Mouse (Mus musculus): Measurements from ENCODE around the gene Ell2. TPM values are rescaled to one million over a fixed set of nuclear protein-coding genes. Genes with fewer than 3 reads are reported as not detected.

The Ell2 gene
- polyA plus RNA-seq, 1 experiment: 4.7 TPM

DNA sequence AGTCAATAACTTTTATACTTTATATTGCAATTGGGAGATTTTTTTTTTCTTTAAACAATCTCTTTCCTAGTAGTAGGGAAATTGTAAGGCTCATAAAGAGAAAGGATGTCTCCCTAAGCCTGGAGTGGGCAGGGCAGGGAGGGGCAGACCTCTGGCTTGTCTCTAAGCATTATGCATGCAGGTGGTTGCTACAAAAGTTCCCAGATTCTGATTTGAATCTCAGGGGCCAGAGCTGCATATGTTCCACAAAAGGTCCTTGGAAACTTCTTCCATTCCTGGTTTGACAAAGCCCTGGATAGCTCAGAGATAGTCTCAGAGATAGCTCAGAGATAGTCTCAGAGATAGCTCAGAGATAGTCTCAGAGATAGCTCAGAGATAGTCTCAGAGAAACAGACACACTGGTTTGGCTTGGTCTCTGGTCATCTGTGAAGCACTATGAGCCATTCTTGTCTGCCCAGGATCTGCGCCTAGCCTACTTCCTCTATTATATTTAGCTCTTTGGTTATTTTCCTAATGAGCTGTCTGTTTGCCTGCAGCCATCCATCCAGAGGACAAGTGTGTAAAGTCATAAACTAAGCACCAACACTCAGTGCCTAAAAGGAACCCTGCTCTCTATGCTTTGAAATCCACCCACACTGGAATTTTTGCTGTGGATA, 84.1 kb downstream of the Ell2 start:
- WGBS: 30% methylated on average over 1 of the region's 1 CpGs
- DNase-seq: no peak
- Histone ChIP-seq H3K4me1 (ENCODE audit: control insufficient read depth, insufficient read depth, low read length) (peaks cover 6% of the 10 kb centered on the region), H3K4me3 (replicated peaks; ENCODE audit: extremely low read depth, low read depth, low read length) (no peak overlapping the region)
- TF ChIP-seq CTCF (IDR thresholded peaks at IDR 0.05; ENCODE audit: insufficient read depth, low read length) (no peak), POLR2A (IDR thresholded peaks at IDR 0.05; ENCODE audit: borderline replicate concordance, extremely low read depth, low read depth, low read length) (no peak)

DNA sequence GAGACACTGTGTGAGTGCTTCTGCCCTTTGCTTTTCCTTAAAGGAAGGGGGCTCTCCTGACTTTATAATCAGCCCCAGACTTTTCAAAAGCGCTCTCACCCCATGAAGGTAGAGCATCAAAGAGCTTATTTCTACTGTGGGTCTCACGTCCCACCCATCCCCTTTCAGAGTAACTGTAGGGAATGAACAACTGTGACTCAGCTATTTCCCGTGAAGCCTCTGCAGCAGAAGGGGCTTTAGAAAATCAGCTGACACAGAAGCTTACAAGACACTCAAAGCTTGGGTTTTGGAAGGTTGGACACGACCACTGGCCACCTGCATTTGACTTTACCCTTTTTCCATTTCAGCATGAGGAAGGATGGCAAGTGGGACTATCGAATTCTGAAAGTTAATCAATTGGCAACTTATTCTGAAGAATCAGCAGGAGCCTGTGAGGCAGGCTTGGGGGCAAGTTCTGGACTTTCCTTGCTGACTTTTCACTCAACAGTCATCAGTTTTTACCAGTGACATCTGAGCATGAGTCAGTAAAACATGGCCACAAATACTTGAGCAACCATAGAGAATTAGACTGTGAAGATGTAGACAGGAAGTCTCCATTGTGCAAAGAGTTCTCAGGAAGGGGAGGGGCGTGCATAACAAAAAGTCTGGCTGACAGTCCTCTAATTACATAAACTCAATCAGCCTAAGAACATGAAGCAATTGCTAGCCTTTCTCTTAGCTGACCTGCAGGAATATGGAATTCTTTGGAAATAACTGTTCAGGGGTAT, 87.5 kb downstream of the Ell2 start:
- Histone ChIP-seq H3K4me3 (replicated peaks; ENCODE audit: extremely low read depth, low read depth, low read length) (no peak overlapping the region), H3K4me1 (ENCODE audit: control insufficient read depth, insufficient read depth, low read length) (peaks cover 6% of the 10 kb centered on the region)
- TF ChIP-seq CTCF (IDR thresholded peaks at IDR 0.05; ENCODE audit: insufficient read depth, low read length) (no peak), POLR2A (IDR thresholded peaks at IDR 0.05; ENCODE audit: borderline replicate concordance, extremely low read depth, low read depth, low read length) (no peak)
- DNase-seq: no peak
- WGBS: 75% methylated on average over 6 of the region's 6 CpGs

DNA sequence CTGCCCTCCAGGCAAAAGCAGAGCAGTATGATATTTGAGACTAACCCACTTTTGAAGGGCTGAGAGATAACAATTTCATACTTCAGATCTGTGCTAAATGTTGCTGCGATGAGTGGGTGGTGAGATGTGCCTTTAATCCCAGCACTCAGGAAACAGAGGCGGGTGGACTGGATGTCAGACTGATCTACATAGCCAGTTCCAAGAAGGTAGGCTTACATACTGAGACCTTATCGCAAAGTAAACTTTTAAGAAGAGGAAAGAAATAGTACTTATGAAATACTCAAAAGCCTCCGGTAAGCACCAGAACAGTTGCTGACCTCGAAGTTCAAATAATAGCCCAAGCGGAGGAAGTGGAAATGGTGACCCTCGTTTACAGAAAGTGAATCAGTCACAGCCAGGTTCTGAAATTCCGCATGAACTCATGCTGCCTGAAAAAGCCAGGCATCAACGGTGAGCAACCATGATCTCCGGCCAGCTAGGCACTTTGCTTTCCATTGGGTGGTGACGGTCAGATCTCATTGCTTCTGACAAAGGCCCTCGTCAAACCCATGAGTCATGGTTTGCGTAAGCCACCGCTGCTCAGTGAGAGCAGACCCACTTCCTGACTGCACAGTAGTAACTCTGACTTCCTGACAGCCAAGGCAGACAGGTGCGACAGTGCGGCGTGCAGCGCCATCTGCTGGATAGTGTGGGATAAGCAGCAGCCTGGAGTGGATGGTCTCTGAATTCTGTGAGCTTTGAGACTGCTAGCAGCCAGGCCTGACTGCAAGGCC, 91.0 kb downstream of the Ell2 start:
- TF ChIP-seq POLR2A (IDR thresholded peaks at IDR 0.05; ENCODE audit: borderline replicate concordance, extremely low read depth, low read depth, low read length) (no peak), CTCF (IDR thresholded peaks at IDR 0.05; ENCODE audit: insufficient read depth, low read length) (peak; percentile 99)
- Histone ChIP-seq H3K4me1 (ENCODE audit: control insufficient read depth, insufficient read depth, low read length) (peaks cover 4% of the 10 kb centered on the region; the same call in 1 of the 2 replicates), H3K4me3 (replicated peaks; ENCODE audit: extremely low read depth, low read depth, low read length) (peak overlapping the region; percentile 65)
- WGBS: 10% methylated on average over 18 of the region's 18 CpGs
- DNase-seq: peak; percentile 91

DNA sequence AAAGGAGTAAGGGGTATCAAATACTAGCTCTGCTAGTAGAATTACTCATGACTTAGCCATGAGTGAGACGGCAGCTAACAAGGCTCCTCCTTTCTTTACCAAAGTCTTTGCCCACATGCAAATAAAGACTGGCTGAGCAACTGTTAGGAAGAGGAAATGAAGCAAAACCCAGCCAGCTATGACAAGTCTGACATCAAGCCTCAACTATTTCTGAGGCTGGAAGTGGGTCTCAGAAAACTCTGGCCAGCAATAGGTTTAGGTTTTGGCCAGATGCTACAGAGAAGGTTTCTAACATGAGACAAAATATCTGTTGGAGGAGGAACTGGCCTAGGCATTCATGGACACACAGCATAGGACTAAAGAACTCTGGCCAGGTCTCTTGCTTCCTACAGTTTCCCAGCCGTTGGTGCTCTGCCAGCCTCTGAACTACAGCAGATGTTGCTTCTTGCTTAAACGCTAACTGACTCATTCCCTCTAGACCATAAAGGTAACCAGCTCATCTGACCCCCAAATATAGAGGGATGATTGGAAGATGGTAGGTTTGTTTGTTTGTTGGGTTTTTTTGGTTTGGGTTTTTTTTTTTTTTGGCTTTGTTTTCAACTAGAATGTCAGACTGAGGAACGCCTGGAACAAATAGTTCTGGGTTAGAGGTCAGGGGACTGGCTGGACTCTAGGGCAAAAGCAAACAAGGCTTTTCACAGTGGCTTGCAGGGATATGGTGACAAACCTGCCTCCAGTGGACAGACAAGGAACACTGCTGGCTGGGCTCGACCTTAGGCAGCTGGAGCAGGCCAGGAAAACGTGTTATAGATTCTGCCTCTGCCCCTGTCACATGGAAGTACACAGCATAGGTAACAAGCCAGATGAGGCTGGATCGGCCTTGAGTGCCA, 92.1 kb downstream of the Ell2 start:
- WGBS: 37% methylated on average over 7 of the region's 7 CpGs
- H3K4me1 ChIP-seq (ENCODE audit: control insufficient read depth, insufficient read depth, low read length): peaks cover 4% of the 10 kb centered on the region; the same call in 1 of the 2 replicates
- no peak for DNase-seq
- H3K4me3 ChIP-seq (replicated peaks; ENCODE audit: extremely low read depth, low read depth, low read length): no peak overlapping the region
- TF ChIP-seq CTCF (IDR thresholded peaks at IDR 0.05; ENCODE audit: insufficient read depth, low read length) (peak; percentile 22; the same call in 1 of the 2 replicates), POLR2A (IDR thresholded peaks at IDR 0.05; ENCODE audit: borderline replicate concordance, extremely low read depth, low read depth, low read length) (no peak)

DNA sequence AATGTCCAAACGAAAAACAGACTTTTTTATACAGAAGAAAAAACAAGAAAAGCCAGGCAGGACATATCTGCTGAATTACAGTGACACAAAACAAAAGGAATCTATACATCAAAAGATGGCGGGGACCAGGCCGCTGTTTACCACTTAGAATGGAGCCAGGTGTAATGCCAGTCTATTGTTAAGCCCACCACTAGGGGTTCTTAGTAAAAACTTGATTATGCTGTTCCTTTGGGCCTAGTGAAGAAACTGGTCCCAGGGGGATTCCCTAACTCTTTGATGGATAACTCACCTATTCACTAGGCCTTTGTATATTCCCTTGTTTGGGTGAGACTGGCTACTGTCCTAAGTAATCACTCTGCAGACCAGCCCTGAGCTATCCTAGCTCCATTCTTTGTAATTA, 92.9 kb downstream of the Ell2 start:
- Histone ChIP-seq H3K4me3 (replicated peaks; ENCODE audit: extremely low read depth, low read depth, low read length) (no peak overlapping the region), H3K4me1 (ENCODE audit: control insufficient read depth, insufficient read depth, low read length) (0 out of 2 replicates have a peak, but pooled peaks cover 2% of the 10 kb centered on the region)
- TF ChIP-seq CTCF (IDR thresholded peaks at IDR 0.05; ENCODE audit: insufficient read depth, low read length): no peak
- TF ChIP-seq POLR2A (IDR thresholded peaks at IDR 0.05; ENCODE audit: borderline replicate concordance, extremely low read depth, low read depth, low read length): no peak
- 82% methylated on average over 3 of the region's 3 CpGs for WGBS
- DNase-seq: no peak

DNA sequence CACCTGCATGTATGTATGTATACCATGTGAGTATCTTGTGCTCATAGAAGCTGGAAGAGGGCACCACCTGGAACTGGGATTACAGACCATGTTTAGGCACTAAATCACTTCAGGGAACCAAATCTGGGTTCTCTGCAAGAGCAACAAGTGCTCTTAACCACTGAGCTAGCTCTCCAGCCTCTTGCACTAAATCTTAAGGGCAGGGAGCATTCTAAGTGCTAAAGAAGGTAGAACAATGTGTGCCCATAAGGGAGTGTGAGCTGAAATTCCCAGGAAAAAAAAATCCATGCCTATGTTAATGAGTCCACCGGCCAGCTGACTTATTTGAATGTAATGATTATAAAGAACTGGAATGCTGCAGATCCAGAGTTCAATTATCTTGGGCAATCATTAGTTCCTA, 101.4 kb downstream of the Ell2 start:
- Histone ChIP-seq H3K4me3 (replicated peaks; ENCODE audit: extremely low read depth, low read depth, low read length) (no peak overlapping the region), H3K4me1 (ENCODE audit: control insufficient read depth, insufficient read depth, low read length) (no peaks in the 10 kb centered on the region)
- 77% methylated on average over 1 of the region's 1 CpGs for WGBS
- no peak for TF ChIP-seq CTCF (IDR thresholded peaks at IDR 0.05; ENCODE audit: insufficient read depth, low read length)
- no peak for TF ChIP-seq POLR2A (IDR thresholded peaks at IDR 0.05; ENCODE audit: borderline replicate concordance, extremely low read depth, low read depth, low read length)
- no peak for DNase-seq

DNA sequence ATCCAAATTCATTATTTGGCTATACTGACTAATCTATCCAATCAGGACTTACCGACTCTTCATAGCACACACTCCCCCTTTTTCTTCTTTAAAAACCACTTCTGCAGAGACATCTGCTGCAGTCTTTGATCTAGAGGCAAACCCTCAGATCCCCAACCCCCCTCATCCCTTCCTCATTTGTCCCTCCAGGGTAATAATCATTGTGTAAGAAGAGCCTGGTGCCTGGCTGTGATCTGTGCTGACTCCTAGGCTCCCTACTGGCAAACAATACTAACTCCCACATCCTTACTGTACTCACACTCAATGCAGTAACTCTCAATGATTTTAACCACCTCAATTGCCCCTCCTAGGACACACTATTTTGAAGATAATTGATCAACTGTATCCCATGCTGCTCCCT, 103.4 kb downstream of the Ell2 start:
- no peak for TF ChIP-seq CTCF (IDR thresholded peaks at IDR 0.05; ENCODE audit: insufficient read depth, low read length)
- no peak for TF ChIP-seq POLR2A (IDR thresholded peaks at IDR 0.05; ENCODE audit: borderline replicate concordance, extremely low read depth, low read depth, low read length)
- no peak for DNase-seq
- H3K4me1 ChIP-seq (ENCODE audit: control insufficient read depth, insufficient read depth, low read length): no peaks in the 10 kb centered on the region
- 78% methylated on average over 1 of the region's 1 CpGs for WGBS
- H3K4me3 ChIP-seq (replicated peaks; ENCODE audit: extremely low read depth, low read depth, low read length): no peak overlapping the region

DNA sequence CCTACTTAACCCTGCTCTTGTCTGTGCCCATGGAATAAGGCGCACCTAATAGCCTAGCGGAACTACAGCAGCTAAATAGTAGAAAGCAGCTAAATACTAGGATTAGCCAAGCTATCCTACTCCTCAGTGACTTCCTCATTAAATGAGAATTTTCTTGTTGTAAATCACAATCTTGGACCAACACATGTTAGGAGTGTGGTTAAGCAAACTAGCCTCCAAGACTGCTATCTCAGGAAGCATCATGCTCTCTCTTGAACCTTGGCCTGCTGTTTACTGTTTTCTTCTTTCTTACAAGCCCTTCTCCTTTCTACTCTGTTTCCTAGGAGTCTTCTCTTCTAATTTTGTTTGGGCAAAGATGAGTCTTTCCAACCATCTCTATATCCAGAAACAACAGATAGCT, 110.6 kb downstream of the Ell2 start:
- no peak for TF ChIP-seq POLR2A (IDR thresholded peaks at IDR 0.05; ENCODE audit: borderline replicate concordance, extremely low read depth, low read depth, low read length)
- DNase-seq: no peak
- 95% methylated on average over 2 of the region's 2 CpGs for WGBS
- H3K4me3 ChIP-seq (replicated peaks; ENCODE audit: extremely low read depth, low read depth, low read length): no peak overlapping the region
- H3K4me1 ChIP-seq (ENCODE audit: control insufficient read depth, insufficient read depth, low read length): no peaks in the 10 kb centered on the region

DNA sequence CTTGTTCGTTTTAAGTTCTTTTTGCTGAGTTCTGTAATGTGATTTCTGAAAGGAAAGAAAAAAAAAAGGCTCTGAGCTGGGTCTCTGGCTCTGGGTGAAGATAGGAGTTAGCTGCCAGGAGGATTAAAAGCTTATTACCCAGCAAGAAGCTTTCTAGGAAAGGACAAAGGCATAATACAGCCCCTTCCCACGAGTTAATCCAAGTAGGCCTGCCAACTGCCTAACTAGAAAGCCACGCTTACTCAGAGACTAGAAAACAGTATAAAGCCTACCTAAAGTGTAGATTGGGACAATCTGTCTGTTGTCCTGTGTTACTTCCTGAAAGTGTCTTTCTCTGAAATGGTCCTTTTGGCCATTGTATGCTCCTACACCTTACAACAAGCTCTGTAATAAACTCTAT, 111.9 kb downstream of the Ell2 start:
- no peak for TF ChIP-seq CTCF (IDR thresholded peaks at IDR 0.05; ENCODE audit: insufficient read depth, low read length)
- no peak for TF ChIP-seq POLR2A (IDR thresholded peaks at IDR 0.05; ENCODE audit: borderline replicate concordance, extremely low read depth, low read depth, low read length)
- Histone ChIP-seq H3K4me3 (replicated peaks; ENCODE audit: extremely low read depth, low read depth, low read length) (no peak overlapping the region), H3K4me1 (ENCODE audit: control insufficient read depth, insufficient read depth, low read length) (no peaks in the 10 kb centered on the region)
- WGBS: 52% methylated on average over 3 of the region's 3 CpGs
- DNase-seq: no peak

All from lung, adult 2 months (tissue).